Mouse (Mus musculus) spleen, adult 12 weeks (tissue): ENCODE data around the gene Igsf1.

Experiments used
- DNase-seq: peaks from one replicate; pipeline ENCODE4 v3.0.0; 2022; ENCODE audit warnings: low spot score

Gene Igsf1

GRCm38 (mm10) chrX:49797213-49798019, at the start of gene Igsf1:
Gene Igsf1, minus strand, starts transcription at chrX:49797749.
- no peak for DNase-seq

GRCm38 (mm10) chrX:49770828-49771227, 26.7 kb downstream of the Igsf1 start:
- no peak for DNase-seq

GRCm38 (mm10) chrX:49745192-49745591, 52.4 kb downstream of the Igsf1 start:
- no peak for DNase-seq

- DNase-seq, result no peak
Measured at GRCm38 (mm10) chrX:49734959-49735358, 62.6 kb downstream of the Igsf1 start, which contains the start of gene Olfr1321. Gene Olfr1321, minus strand, starts transcription at chrX:49735059.
